Mouse (Mus musculus): ENCODE results near the gene Agap3. TPM values are rescaled to one million over a fixed set of nuclear protein-coding genes. Genes with fewer than 3 reads are reported as not detected.

Gene Agap3
- polyA plus RNA-seq, 1 experiment, result 402 TPM

DNA sequence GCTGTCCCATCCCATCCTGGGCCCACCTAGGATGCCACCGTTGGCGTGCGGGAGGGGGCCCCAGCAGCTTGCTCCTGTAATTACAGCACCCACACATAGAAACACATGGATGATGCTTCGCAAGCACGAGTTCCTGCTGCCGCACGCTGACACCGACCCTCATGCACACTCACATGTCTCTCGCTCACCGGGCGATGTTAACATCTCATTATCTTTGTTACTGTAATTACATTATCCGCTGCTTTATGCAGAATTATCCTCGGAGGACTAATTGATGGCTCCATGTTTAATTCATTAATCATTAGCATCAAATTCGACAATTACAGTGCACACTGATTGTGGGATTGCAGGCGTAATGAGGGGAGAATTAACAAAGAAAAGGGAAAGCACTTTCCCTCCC lies 43.0 kb downstream of the Agap3 start:
- no peak for TF ChIP-seq CTCF (IDR thresholded peaks at IDR 0.05; ENCODE audit: borderline replicate concordance, insufficient read depth, low read depth, low read length)
- no peak for TF ChIP-seq POLR2A (IDR thresholded peaks at IDR 0.05; ENCODE audit: borderline replicate concordance, insufficient read depth, low read length)
- Histone ChIP-seq H3K27me3 (ENCODE audit: control insufficient read depth, insufficient read depth, low read length) (no peaks in the 10 kb centered on the region), H3K4me1 (ENCODE audit: control insufficient read depth, insufficient read depth, low read length) (no peaks in the 10 kb centered on the region; the same call in 1 of the 2 replicates), H3K27ac (ENCODE audit: insufficient read depth, low read length) (no peak overlapping the region), H3K4me3 (replicated peaks; ENCODE audit: insufficient read depth, low read depth, low read length) (no peak overlapping the region)
- WGBS, result 84% methylated on average over 15 of the region's 15 CpGs
- DNase-seq, result peak in 1 of 2 experiments; percentile 4

DNA sequence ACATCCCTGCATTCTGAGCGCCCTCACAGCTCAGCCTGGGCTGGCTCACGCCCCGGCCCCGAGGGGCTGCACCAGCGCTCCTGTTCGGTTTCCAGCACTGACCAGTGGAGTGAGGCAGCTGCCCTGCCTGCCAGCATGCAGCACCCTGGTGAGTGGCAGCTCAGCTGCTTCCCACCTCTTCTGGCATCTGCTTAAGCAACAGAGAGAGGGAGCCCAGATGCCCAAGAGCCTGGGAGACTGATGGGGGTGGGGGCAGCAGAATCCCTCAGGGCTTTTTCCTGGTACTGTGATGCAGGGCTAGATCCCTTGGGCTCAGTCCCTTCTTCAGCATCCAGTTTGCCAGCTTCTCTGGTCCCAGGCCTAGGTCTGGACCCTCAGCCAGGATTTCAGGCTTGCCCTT lies 44.8 kb downstream of the Agap3 start:
- H3K4me1 ChIP-seq (ENCODE audit: control insufficient read depth, insufficient read depth, low read length), result peaks cover 3% of the 10 kb centered on the region; the same call in 1 of the 2 replicates
- DNase-seq, result no peak
- TF ChIP-seq POLR2A (IDR thresholded peaks at IDR 0.05; ENCODE audit: borderline replicate concordance, insufficient read depth, low read length), result no peak
- no peak for TF ChIP-seq CTCF (IDR thresholded peaks at IDR 0.05; ENCODE audit: borderline replicate concordance, insufficient read depth, low read depth, low read length)
- 36% methylated on average over 6 of the region's 6 CpGs for WGBS
- H3K4me3 ChIP-seq (replicated peaks; ENCODE audit: insufficient read depth, low read depth, low read length), result no peak overlapping the region
- H3K27me3 ChIP-seq (ENCODE audit: control insufficient read depth, insufficient read depth, low read length), result no peaks in the 10 kb centered on the region
- H3K27ac ChIP-seq (ENCODE audit: insufficient read depth, low read length), result no peak overlapping the region

GRCm38 (mm10) chr5:24497526-24497925 lies 45.5 kb downstream of the Agap3 start:
- no peak for TF ChIP-seq CTCF (IDR thresholded peaks at IDR 0.05; ENCODE audit: borderline replicate concordance, insufficient read depth, low read depth, low read length)
- no peak for TF ChIP-seq POLR2A (IDR thresholded peaks at IDR 0.05; ENCODE audit: borderline replicate concordance, insufficient read depth, low read length)
- H3K27ac ChIP-seq (ENCODE audit: insufficient read depth, low read length), result no peak overlapping the region
- H3K27me3 ChIP-seq (ENCODE audit: control insufficient read depth, insufficient read depth, low read length), result no peaks in the 10 kb centered on the region
- H3K4me3 ChIP-seq (replicated peaks; ENCODE audit: insufficient read depth, low read depth, low read length), result no peak overlapping the region
- no peak for DNase-seq
- peaks cover 3% of the 10 kb centered on the region; the same call in 1 of the 2 replicates for H3K4me1 ChIP-seq (ENCODE audit: control insufficient read depth, insufficient read depth, low read length)
- WGBS, result 69% methylated on average over 12 of the region's 12 CpGs

DNA sequence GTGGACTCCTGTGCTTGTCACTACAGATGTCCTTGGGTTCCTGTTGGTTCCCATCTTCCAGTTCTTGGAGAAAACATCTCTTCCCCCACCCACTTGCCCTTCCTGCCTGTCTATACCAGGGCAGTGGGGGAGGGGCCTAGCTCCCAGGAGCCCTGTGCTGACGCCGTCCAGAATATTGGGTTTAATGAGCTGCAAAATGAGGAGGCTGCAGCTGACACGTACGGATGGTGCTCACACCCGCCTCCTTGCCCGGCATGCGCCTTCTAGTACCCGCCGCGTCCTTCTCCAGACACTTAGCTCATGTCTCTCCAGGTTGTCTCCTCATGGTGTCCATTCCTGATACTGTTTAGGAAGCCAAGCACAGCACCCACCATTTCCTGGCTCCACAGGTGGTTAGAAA lies 47.1 kb downstream of the Agap3 start:
- 38% methylated on average over 10 of the region's 10 CpGs for WGBS
- no peak for DNase-seq
- H3K4me3 ChIP-seq (replicated peaks; ENCODE audit: insufficient read depth, low read depth, low read length), result no peak overlapping the region
- no peaks in the 10 kb centered on the region for H3K27me3 ChIP-seq (ENCODE audit: control insufficient read depth, insufficient read depth, low read length)
- peaks cover 3% of the 10 kb centered on the region; the same call in 1 of the 2 replicates for H3K4me1 ChIP-seq (ENCODE audit: control insufficient read depth, insufficient read depth, low read length)
- no peak overlapping the region for H3K27ac ChIP-seq (ENCODE audit: insufficient read depth, low read length)
- no peak for TF ChIP-seq POLR2A (IDR thresholded peaks at IDR 0.05; ENCODE audit: borderline replicate concordance, insufficient read depth, low read length)
- TF ChIP-seq CTCF (IDR thresholded peaks at IDR 0.05; ENCODE audit: borderline replicate concordance, insufficient read depth, low read depth, low read length), result no peak

DNA sequence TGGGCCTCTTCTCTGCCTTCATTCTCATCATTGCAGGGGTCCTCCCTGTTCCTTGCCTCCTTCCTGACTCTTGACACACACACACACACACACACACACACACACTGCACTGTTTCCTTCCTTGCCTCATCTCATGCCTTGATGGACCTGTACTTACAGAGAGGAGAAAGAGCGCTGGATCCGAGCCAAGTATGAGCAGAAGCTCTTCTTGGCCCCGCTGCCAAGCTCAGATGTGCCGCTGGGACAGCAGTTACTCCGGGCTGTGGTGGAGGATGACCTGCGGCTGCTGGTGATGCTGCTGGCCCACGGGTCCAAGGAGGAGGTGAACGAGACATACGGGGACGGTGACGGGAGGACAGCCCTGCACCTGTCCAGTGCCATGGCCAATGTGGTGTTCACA lies 48.9 kb downstream of the Agap3 start:
- Histone ChIP-seq H3K4me1 (ENCODE audit: control insufficient read depth, insufficient read depth, low read length) (peaks cover 3% of the 10 kb centered on the region), H3K27ac (ENCODE audit: insufficient read depth, low read length) (no peak overlapping the region), H3K4me3 (replicated peaks; ENCODE audit: insufficient read depth, low read depth, low read length) (no peak overlapping the region), H3K27me3 (ENCODE audit: control insufficient read depth, insufficient read depth, low read length) (no peaks in the 10 kb centered on the region)
- peak in 1 of 2 experiments; percentile 46 for DNase-seq
- 18% methylated on average over 11 of the region's 11 CpGs for WGBS
- TF ChIP-seq POLR2A (IDR thresholded peaks at IDR 0.05; ENCODE audit: borderline replicate concordance, insufficient read depth, low read length), result no peak
- no peak for TF ChIP-seq CTCF (IDR thresholded peaks at IDR 0.05; ENCODE audit: borderline replicate concordance, insufficient read depth, low read depth, low read length)

DNA sequence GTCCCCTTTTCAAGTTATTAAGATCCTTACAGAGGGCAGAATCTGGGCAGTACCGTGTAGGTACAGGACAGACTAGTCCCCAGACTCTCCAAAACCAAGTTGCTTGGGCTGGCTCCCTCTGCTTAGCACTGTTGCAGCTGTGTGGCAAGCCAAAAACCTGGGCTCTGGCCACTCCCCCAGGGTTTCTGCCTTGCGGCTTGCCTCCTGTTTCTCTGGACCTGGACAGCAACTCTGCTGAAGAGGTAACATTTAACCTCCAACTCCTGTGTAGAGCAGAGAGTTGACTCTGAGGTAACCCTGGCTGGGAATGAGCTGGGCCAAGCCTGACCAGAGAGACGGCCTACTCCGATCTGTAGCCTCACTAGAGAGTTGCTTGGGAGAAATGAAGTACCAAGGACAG lies 50.8 kb downstream of the Agap3 start:
- 71% methylated on average over 4 of the region's 4 CpGs for WGBS
- Histone ChIP-seq H3K4me3 (replicated peaks; ENCODE audit: insufficient read depth, low read depth, low read length) (no peak overlapping the region), H3K27ac (ENCODE audit: insufficient read depth, low read length) (no peak overlapping the region), H3K4me1 (ENCODE audit: control insufficient read depth, insufficient read depth, low read length) (peaks cover 3% of the 10 kb centered on the region; the same call in 1 of the 2 replicates), H3K27me3 (ENCODE audit: control insufficient read depth, insufficient read depth, low read length) (no peaks in the 10 kb centered on the region)
- no peak for DNase-seq
- TF ChIP-seq CTCF (IDR thresholded peaks at IDR 0.05; ENCODE audit: borderline replicate concordance, insufficient read depth, low read depth, low read length) (no peak), POLR2A (IDR thresholded peaks at IDR 0.05; ENCODE audit: borderline replicate concordance, insufficient read depth, low read length) (no peak)

GRCm38 (mm10) chr5:24505513-24505912 lies 53.5 kb downstream of the Agap3 start:
- Histone ChIP-seq H3K27ac (ENCODE audit: insufficient read depth, low read length) (no peak overlapping the region), H3K4me3 (replicated peaks; ENCODE audit: insufficient read depth, low read depth, low read length) (no peak overlapping the region), H3K4me1 (ENCODE audit: control insufficient read depth, insufficient read depth, low read length) (peaks cover 3% of the 10 kb centered on the region; the same call in 1 of the 2 replicates), H3K27me3 (ENCODE audit: control insufficient read depth, insufficient read depth, low read length) (no peaks in the 10 kb centered on the region)
- 54% methylated on average over 2 of the region's 2 CpGs for WGBS
- DNase-seq, result no peak
- no peak for TF ChIP-seq CTCF (IDR thresholded peaks at IDR 0.05; ENCODE audit: borderline replicate concordance, insufficient read depth, low read depth, low read length)

DNA sequence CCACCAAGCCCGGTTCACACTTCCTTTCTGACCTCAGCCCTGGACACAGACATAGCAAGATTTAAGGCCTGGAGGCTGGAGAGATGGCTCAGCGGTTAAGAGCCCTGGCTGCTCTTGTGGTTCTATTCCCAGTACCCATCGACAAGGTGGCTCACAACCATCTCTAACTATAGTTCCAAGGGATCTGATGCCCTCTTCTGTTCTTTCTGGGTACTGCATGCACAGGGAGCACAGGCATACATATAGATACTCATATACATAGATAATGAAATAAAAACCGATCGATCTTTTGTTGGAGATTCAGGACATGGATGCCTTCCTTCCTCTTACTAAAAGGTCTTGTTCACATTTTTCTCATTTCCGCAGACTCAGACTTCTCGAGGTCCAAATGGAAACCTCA lies 56.4 kb downstream of the Agap3 start:
- H3K4me1 ChIP-seq (ENCODE audit: control insufficient read depth, insufficient read depth, low read length), result no peaks in the 10 kb centered on the region; the same call in 1 of the 2 replicates
- TF ChIP-seq POLR2A (IDR thresholded peaks at IDR 0.05; ENCODE audit: borderline replicate concordance, insufficient read depth, low read length), result no peak
- no peak for TF ChIP-seq CTCF (IDR thresholded peaks at IDR 0.05; ENCODE audit: borderline replicate concordance, insufficient read depth, low read depth, low read length)
- H3K4me3 ChIP-seq (replicated peaks; ENCODE audit: insufficient read depth, low read depth, low read length), result no peak overlapping the region
- 94% methylated on average over 7 of the region's 7 CpGs for WGBS
- no peak for DNase-seq
- H3K27ac ChIP-seq (ENCODE audit: insufficient read depth, low read length), result no peak overlapping the region
- H3K27me3 ChIP-seq (ENCODE audit: control insufficient read depth, insufficient read depth, low read length), result no peaks in the 10 kb centered on the region

Measured in cerebellum, adult 2 months (tissue).